Mouse (Mus musculus) limb, embryonic 14.5 days (tissue): Measurements from ENCODE around the gene Cox14. TPM values are rescaled to one million over a fixed set of nuclear protein-coding genes. Genes with fewer than 3 reads are reported as not detected.
A peak's percentile ranks its signal among the peaks of the same experiment; 100 is the strongest.

Experiments
- ATAC-seq: fragments of 200-750 bp; cut with Nextera tagmentation; 2 replicates; pipeline ENCODE4 v1.8.0; 2017; ENCODE audit warnings: low read depth, moderate number of reproducible peaks, moderate TSS enrichment; ENCODE audit not compliant: low FRiP score
- DNase-seq: peaks from one replicate; pipeline ENCODE4 v3.0.0-alpha.2; 2015; ENCODE audit warnings: low spot score
- H3K27ac ChIP-seq: fragments of 300-500 bp; sonication (generic); replicated peaks from 2 replicates; pipeline ENCODE4 v1.5.1; 2014; ENCODE audit warnings: low read depth, mild to moderate bottlenecking, low read length, moderate library complexity, mixed read lengths
- H3K27me3 ChIP-seq: fragments of 300-500 bp; sonication (generic); 2 replicates; pipeline ENCODE4 v1.6.1; 2014; ENCODE audit warnings: low read length, mixed read lengths; ENCODE audit not compliant: control insufficient read depth, insufficient read depth
- H3K36me3 ChIP-seq: fragments of 300-500 bp; sonication (generic); 2 replicates; pipeline ENCODE4 v1.6.1; 2014; ENCODE audit warnings: mild to moderate bottlenecking, low read length, moderate library complexity, mixed read lengths; ENCODE audit not compliant: control insufficient read depth, insufficient read depth
- H3K4me1 ChIP-seq: fragments of 300-500 bp; sonication (generic); 2 replicates; pipeline ENCODE4 v1.6.1; 2014; ENCODE audit warnings: antibody characterized with exemption, low read length, mixed read lengths; ENCODE audit not compliant: control insufficient read depth, insufficient read depth
- H3K4me2 ChIP-seq: fragments of 300-500 bp; sonication (generic); replicated peaks from 2 replicates; pipeline ENCODE4 v1.6.1; 2014; ENCODE audit warnings: low read depth, mild to moderate bottlenecking, low read length, moderate library complexity; ENCODE audit not compliant: severe bottlenecking
- H3K4me3 ChIP-seq: fragments of 300-500 bp; sonication (generic); replicated peaks from 2 replicates; pipeline ENCODE4 v1.5.1; 2014; ENCODE audit warnings: low read length
- H3K9ac ChIP-seq: fragments of 300-500 bp; sonication (generic); 2 replicates; pipeline ENCODE4 v1.6.1; 2014; ENCODE audit warnings: mild to moderate bottlenecking, low read depth, low read length, moderate library complexity; ENCODE audit not compliant: severe bottlenecking
- H3K9me3 ChIP-seq: fragments of 300-500 bp; sonication (generic); 2 replicates; pipeline ENCODE4 v1.6.1; 2016; ENCODE audit warnings: low read length; ENCODE audit not compliant: control insufficient read depth
- POLR2A ChIP-seq: fragments of 200-500 bp; IDR thresholded peaks from 2 replicates; pipeline ENCODE4 v1.8.0; 2012; ENCODE audit warnings: inconsistent platforms, mild to moderate bottlenecking, moderate library complexity, borderline replicate concordance; ENCODE audit not compliant: insufficient read depth, insufficient read length; ENCODE audit errors: extremely low read depth
- WGBS: fragments of 180-500 bp; shearing (Covaris S2); extraction: QIAGEN DNeasy Blood & Tissue Kit; methylation state at CpG from one replicate; pipeline ENCODE4 v1.1.7; 2014; 5-methylcytosine and 5-hydroxymethylcytosine counted together
- polyA plus RNA-seq, 2 experiments: library from polyadenylated mRNA; depleted of rRNA in 1 of 2; stranded (reverse) in 1 of 2; unstranded in 1 of 2; fragments of >200 nt; fragmentation: Nextera tagmentation in 1 of 2; extraction: Ambion mirVana in 1 of 2; gene quantifications; 2 replicates each; pipeline versions ENCODE4 v1.2.1 to v1.2.3; 2012 to 2014

Cox14 gene
- polyA plus RNA-seq, 2 experiments, result 157 to 194 TPM

DNA sequence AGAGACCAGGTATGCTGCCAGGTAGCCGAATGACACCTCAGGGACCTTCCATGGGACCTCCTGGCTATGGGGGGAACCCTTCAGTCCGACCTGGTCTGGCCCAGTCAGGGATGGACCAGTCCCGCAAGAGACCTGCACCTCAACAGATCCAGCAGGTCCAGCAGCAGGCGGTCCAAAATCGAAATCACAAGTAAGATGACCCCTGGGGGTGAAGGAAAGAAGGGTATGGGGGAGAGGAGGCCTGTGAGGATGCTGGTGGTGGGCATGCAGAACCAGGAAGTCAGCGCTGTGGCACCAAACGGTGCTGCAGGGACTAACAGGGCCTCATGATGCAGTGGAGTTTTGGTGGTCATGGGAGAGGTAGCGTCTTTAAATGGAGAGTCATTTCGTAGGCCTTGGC is 22.3 kb upstream of the Cox14 start:
- Histone ChIP-seq H3K4me1 (peaks cover 19% of the 10 kb centered on the region), H3K27me3 (no peaks in the 10 kb centered on the region), H3K4me3 (peak overlapping the region; percentile 86), H3K36me3 (peaks cover 43% of the 10 kb centered on the region), H3K9ac (peak overlapping the region; percentile 99), H3K9me3 (no peaks in the 10 kb centered on the region), H3K27ac (no peak overlapping the region), H3K4me2 (peak overlapping the region; percentile 78)
- no peak for TF ChIP-seq POLR2A
- DNase-seq, result no peak
- 67% methylated on average over 9 of the region's 9 CpGs for WGBS
- ATAC-seq, result no peak

DNA sequence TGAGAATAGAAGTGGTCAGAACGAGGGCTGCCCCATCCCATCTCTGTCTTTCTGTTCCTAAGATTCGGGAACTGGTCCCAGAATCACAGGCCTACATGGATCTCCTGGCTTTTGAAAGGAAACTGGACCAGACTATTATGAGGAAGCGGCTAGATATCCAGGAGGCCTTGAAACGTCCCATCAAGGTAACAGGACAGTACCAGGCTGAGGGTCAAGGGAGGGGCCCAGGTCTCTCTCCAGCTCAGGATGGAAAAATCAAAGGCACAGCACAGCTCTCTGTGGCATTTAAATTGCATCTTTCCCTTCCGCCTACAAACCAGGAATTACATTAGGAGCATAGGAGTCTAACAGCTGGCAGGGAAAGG is 21.8 kb upstream of the Cox14 start:
- Histone ChIP-seq H3K4me3 (no peak overlapping the region), H3K9me3 (no peaks in the 10 kb centered on the region), H3K9ac (peak overlapping the region; percentile 99; the same call in 1 of the 2 replicates), H3K4me1 (peaks cover 19% of the 10 kb centered on the region), H3K27me3 (no peaks in the 10 kb centered on the region), H3K27ac (no peak overlapping the region), H3K4me2 (peak overlapping the region; percentile 78; the same call in 1 of the 2 replicates), H3K36me3 (peaks cover 48% of the 10 kb centered on the region)
- DNase-seq (no peak), ATAC-seq (no peak)
- TF ChIP-seq POLR2A, result no peak
- 74% methylated on average over 5 of the region's 5 CpGs for WGBS

DNA sequence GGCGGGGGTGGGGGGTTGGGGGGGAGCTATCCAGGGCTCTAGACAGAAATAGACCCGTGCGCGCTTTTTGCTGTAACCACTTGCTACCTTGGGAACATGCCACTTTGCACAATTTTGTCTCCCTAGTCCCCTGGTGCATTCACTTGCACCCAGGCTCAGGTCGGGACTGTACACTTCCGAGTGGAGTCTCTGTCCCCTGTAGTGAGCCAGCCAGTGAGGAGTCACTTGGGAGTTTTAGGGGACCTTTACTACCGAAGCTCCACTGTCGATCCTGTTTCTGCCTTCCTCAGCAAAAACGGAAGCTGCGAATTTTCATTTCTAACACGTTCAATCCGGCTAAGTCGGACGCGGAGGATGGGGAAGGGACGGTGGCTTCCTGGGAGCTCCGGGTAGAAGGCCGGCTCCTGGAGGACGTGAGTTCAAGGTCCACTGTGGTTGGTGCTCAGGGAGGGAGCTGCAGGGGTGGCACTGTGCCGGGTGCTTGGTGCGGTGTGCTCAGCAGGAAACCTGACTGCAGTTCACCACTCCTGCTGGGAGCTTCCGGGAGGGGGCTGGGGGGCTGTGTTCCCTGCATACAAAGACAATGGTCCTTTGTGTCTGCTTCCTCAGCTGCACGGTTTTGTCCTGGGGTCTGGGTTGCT is 21.3 kb upstream of the Cox14 start:
- Histone ChIP-seq H3K27me3 (no peaks in the 10 kb centered on the region), H3K27ac (no peak overlapping the region), H3K9me3 (no peaks in the 10 kb centered on the region), H3K4me2 (no peak overlapping the region), H3K4me1 (peaks cover 19% of the 10 kb centered on the region), H3K9ac (peak overlapping the region; percentile 28; the same call in 1 of the 2 replicates), H3K4me3 (no peak overlapping the region), H3K36me3 (peaks cover 53% of the 10 kb centered on the region)
- WGBS, result 64% methylated on average over 23 of the region's 23 CpGs
- ATAC-seq, result no peak
- DNase-seq, result no peak
- no peak for TF ChIP-seq POLR2A

DNA sequence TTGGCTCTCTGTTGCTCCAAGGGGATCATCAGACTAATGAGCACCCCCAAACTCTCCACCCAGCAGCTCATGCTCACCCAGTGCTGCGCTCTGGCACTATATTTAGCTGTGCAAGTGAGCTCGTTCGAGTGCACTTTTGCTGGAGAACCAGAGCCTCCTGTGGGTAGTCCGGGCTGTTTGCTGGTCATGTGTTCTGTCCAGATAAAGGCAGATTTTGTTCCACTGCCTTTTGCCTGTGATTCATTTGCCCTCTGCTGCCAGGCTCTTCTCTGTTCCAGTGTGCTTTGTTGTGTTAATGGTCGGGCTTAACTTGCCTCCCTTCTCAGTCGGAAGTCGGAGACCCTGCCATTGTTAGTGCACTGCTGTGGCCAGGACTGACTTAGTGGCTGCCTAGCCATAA is 20.5 kb upstream of the Cox14 start:
- ATAC-seq (no peak), DNase-seq (no peak)
- H3K4me3 ChIP-seq, result no peak overlapping the region
- TF ChIP-seq POLR2A, result no peak
- peaks cover 60% of the 10 kb centered on the region for H3K36me3 ChIP-seq
- WGBS, result 79% methylated on average over 7 of the region's 7 CpGs
- H3K27ac ChIP-seq, result no peak overlapping the region
- H3K9me3 ChIP-seq, result no peaks in the 10 kb centered on the region
- no peaks in the 10 kb centered on the region for H3K27me3 ChIP-seq
- H3K9ac ChIP-seq, result no peak overlapping the region
- H3K4me2 ChIP-seq, result no peak overlapping the region
- H3K4me1 ChIP-seq, result peaks cover 19% of the 10 kb centered on the region

- Histone ChIP-seq H3K9me3 (no peaks in the 10 kb centered on the region), H3K36me3 (peaks cover 67% of the 10 kb centered on the region), H3K9ac (peak within 1 kb of the TSS; percentile 28; the same call in 1 of the 2 replicates), H3K27ac (no peak within 1 kb of the TSS), H3K27me3 (no peaks in the 10 kb centered on the region), H3K4me3 (no peak within 1 kb of the TSS), H3K4me2 (no peak within 1 kb of the TSS), H3K4me1 (peaks cover 19% of the 10 kb centered on the region)
- ATAC-seq (no peak), DNase-seq (peak; percentile 57)
- TF ChIP-seq POLR2A, result no peak
- WGBS, result 72% methylated on average over 11 of the region's 11 CpGs
Observed at GRCm38 (mm10) chr15:99705440-99706048, 19.9 kb upstream of the Cox14 start, which contains the start of gene Gm17349. Gene Gm17349, minus strand, starts transcription at chr15:99705490.
